Mouse (Mus musculus) 416B (cell line): ENCODE results near the gene Speer4c.
"Not testable (repeated sequence)": the region's sequence is repeated elsewhere in the genome, so short reads cannot be mapped to it uniquely, and the experiment has no call there.

Experiments
- DNase-seq: peaks from one replicate; pipeline ENCODE4 v3.0.0; 2011; ENCODE audit warnings: low read depth

The Speer4c gene

GRCm38 (mm10) chr5:15714171-15714570 is at the start of gene Speer4c:
Gene Speer4c, minus strand, starts transcription at chr5:15714271.
- not testable (repeated sequence) for DNase-seq

GRCm38 (mm10) chr5:15747478-15748255 is 33.6 kb upstream of the Speer4c start:
- DNase-seq: no peak

GRCm38 (mm10) chr5:15734097-15734867 is 20.2 kb upstream of the Speer4c start:
- no peak for DNase-seq

- peak; percentile 5 for DNase-seq
Observed at GRCm38 (mm10) chr5:15702891-15703290, 11.2 kb downstream of the Speer4c start.

- not testable (repeated sequence) for DNase-seq
Observed at GRCm38 (mm10) chr5:15697719-15698118, 16.4 kb downstream of the Speer4c start.

GRCm38 (mm10) chr5:15691849-15692248 is 22.2 kb downstream of the Speer4c start:
- DNase-seq: not testable (repeated sequence)

- DNase-seq: not testable (repeated sequence)
Observed at GRCm38 (mm10) chr5:15690822-15691221, 23.2 kb downstream of the Speer4c start.

GRCm38 (mm10) chr5:15689659-15690213 is 24.3 kb downstream of the Speer4c start:
- not testable (repeated sequence) for DNase-seq

GRCm38 (mm10) chr5:15688874-15689658 is 25.0 kb downstream of the Speer4c start:
- not testable (repeated sequence) for DNase-seq

GRCm38 (mm10) chr5:15681301-15682035 is 32.6 kb downstream of the Speer4c start:
- DNase-seq: not testable (repeated sequence)

- DNase-seq: not testable (repeated sequence)
Observed at GRCm38 (mm10) chr5:15679980-15680949, 33.8 kb downstream of the Speer4c start.

- not testable (repeated sequence) for DNase-seq
Observed at GRCm38 (mm10) chr5:15678907-15679306, 35.2 kb downstream of the Speer4c start.

- DNase-seq: not testable (repeated sequence)
Observed at GRCm38 (mm10) chr5:15677750-15678149, 36.3 kb downstream of the Speer4c start.

GRCm38 (mm10) chr5:15674429-15675244 is 39.4 kb downstream of the Speer4c start:
- not testable (repeated sequence) for DNase-seq

- DNase-seq: not testable (repeated sequence)
Observed at GRCm38 (mm10) chr5:15673989-15674388, 40.1 kb downstream of the Speer4c start.

- not testable (repeated sequence) for DNase-seq
Observed at GRCm38 (mm10) chr5:15670789-15671188, 43.3 kb downstream of the Speer4c start.

GRCm38 (mm10) chr5:15663847-15664246 is 50.2 kb downstream of the Speer4c start:
- not testable (repeated sequence) for DNase-seq
